16 mouse cellular contexts compared by ENCODE assay signal in genomic region chr1:106230313-106230712, GRCm38 (mm10). TPM values are rescaled to one million over a fixed set of nuclear protein-coding genes. Genes with fewer than 3 reads are reported as not detected.
DNase-seq lines count a peak whose midpoint lies in the region; ATAC-seq and TF ChIP-seq lines count a peak whose summit lies in the region.
"Had no signal": no experiment of that assay in that cellular context is flagged by ENCODE, and none has a peak within 500 bp of the region (broad histone marks: within the 10 kb centered on the region; RNA-seq: fewer than 3 reads in every experiment).

No protein-coding gene starts in this region.

- H3K4me2 ChIP-seq in heart, embryonic 15.5 days: no peak overlapping the region
- H3K4me2 ChIP-seq in heart, embryonic 11.5 days: no peak overlapping the region
- H3K4me2 ChIP-seq: forebrain, embryonic 13.5 days; lung, embryonic 14.5 days had no signal

- 80% methylated on average over 3 of the region's 3 CpGs for WGBS in heart, embryonic 15.5 days
- WGBS in heart, embryonic 11.5 days (ENCODE audit: insufficient replicate concordance): 76% methylated on average over 3 of the region's 3 CpGs

- peak; percentile 33 for DNase-seq in cerebellum, adult 9-11 months
- no peak for DNase-seq in cerebellum, postnatal 4 days (ENCODE audit: low spot score in 2 of 2)
- DNase-seq in left cerebral cortex, adult 2 months (ENCODE audit: extremely low spot score in 1 of 2, low spot score in 2 of 2): no peak
- DNase-seq in left cerebral cortex, postnatal 36 days (ENCODE audit: low spot score in 2 of 2): no peak
- peak; percentile 41 for DNase-seq in lung, postnatal 25 days (ENCODE audit: low spot score)
- DNase-seq: adrenal gland, postnatal 14 days; layer of hippocampus, postnatal 36 days; left cerebral cortex, postnatal 4 days; lung, embryonic 14.5 days; thymus, postnatal 4 days had no signal

- H3K4me3 ChIP-seq in heart, embryonic 15.5 days: no peak overlapping the region
- H3K4me3 ChIP-seq in heart, embryonic 11.5 days (ENCODE audit: low read depth, low read length): no peak overlapping the region
- no peak overlapping the region for H3K4me3 ChIP-seq in left cerebral cortex, adult 2 months
- H3K4me3 ChIP-seq: embryonic facial prominence, embryonic 10.5 days; forebrain, embryonic 13.5 days; hindbrain, embryonic 10.5 days had no signal

- H3K27me3 ChIP-seq in heart, embryonic 15.5 days: no peaks in the 10 kb centered on the region
- H3K27me3 ChIP-seq in heart, embryonic 11.5 days (ENCODE audit: control insufficient read depth, insufficient read depth, low read length): no peaks in the 10 kb centered on the region
- H3K27me3 ChIP-seq: forebrain, embryonic 13.5 days had no signal

- H3K9ac ChIP-seq in heart, embryonic 15.5 days: no peak overlapping the region
- no peak overlapping the region for H3K9ac ChIP-seq in heart, embryonic 11.5 days (ENCODE audit: low read depth, low read length)
- H3K9ac ChIP-seq: forebrain, embryonic 13.5 days; lung, embryonic 14.5 days had no signal

- no peak for ATAC-seq in heart, embryonic 15.5 days (replicated peaks; ENCODE audit: insufficient number of reproducible peaks, insufficient read depth, low FRiP score, low read depth)
- no peak for ATAC-seq in heart, embryonic 11.5 days (replicated peaks; ENCODE audit: insufficient number of reproducible peaks, low FRiP score, low TSS enrichment)
- no peak for ATAC-seq in frontal cortex, adult (ENCODE audit: low TSS enrichment)
- ATAC-seq: forebrain, embryonic 13.5 days had no signal

- intact Hi-C loops in left cerebral cortex, adult 2 months (cut with DNase I): loop anchor here (5.0 kb wide), 1 partner anchor 58 kb away; the partner anchor contains the start of gene Phlpp1
- intact Hi-C loops in left cerebral cortex, postnatal 36 days (cut with DNase I): no loop called here

- peaks cover 21% of the 10 kb centered on the region for H3K4me1 ChIP-seq in heart, embryonic 15.5 days (replicated peaks)
- no peaks in the 10 kb centered on the region for H3K4me1 ChIP-seq in heart, embryonic 11.5 days (ENCODE audit: control insufficient read depth, insufficient read depth, low read length)
- H3K4me1 ChIP-seq: embryonic facial prominence, embryonic 10.5 days had no signal

- H3K36me3 ChIP-seq in heart, embryonic 15.5 days: no peaks in the 10 kb centered on the region
- H3K36me3 ChIP-seq in heart, embryonic 11.5 days (ENCODE audit: control insufficient read depth, insufficient read depth, low read length): no peaks in the 10 kb centered on the region
- H3K36me3 ChIP-seq: embryonic facial prominence, embryonic 10.5 days; hindbrain, embryonic 10.5 days had no signal

- no peak for TF ChIP-seq CTCF in left cerebral cortex, adult 2 months (IDR thresholded peaks at IDR 0.05)

- peak overlapping the region; percentile 40; the same call in 1 of the 2 replicates for H3K27ac ChIP-seq in heart, embryonic 15.5 days
- no peak overlapping the region for H3K27ac ChIP-seq in heart, embryonic 11.5 days (ENCODE audit: low read depth, low read length)
- H3K27ac ChIP-seq in left cerebral cortex, adult 2 months: peak overlapping the region; percentile 36
- H3K27ac ChIP-seq: embryonic facial prominence, embryonic 10.5 days; forebrain, embryonic 13.5 days; hindbrain, embryonic 10.5 days had no signal

- H3K9me3 ChIP-seq in heart, embryonic 15.5 days (replicated peaks): no peaks in the 10 kb centered on the region
- H3K9me3 ChIP-seq in heart, embryonic 11.5 days (replicated peaks; ENCODE audit: control insufficient read depth, low read length): no peaks in the 10 kb centered on the region
- H3K9me3 ChIP-seq: embryonic facial prominence, embryonic 10.5 days; forebrain, embryonic 13.5 days; hindbrain, embryonic 10.5 days had no signal

RNA-seq across cellular contexts. Expression of gene Phlpp1, which starts 58.8 kb away (rescaled TPM):
- polyA plus RNA-seq in heart, embryonic 15.5 days (2015; fragmentation: Nextera tagmentation; extraction: Ambion mirVana): 4.2 and 4.9 TPM in 2 replicates
- 4.0 and 4.5 TPM in 2 replicates for polyA plus RNA-seq in heart, embryonic 11.5 days (2014; fragmentation: Nextera tagmentation; extraction: Ambion mirVana)
- total RNA-seq in left cerebral cortex, adult 2 months (2021): 10 to 100 TPM; 63.1 to 68.4 TPM
- 10 to 100 TPM; 64.2 to 65.0 TPM for total RNA-seq in left cerebral cortex, postnatal 36 days (2021)

Comparison
In these comparisons a context has a peak if more than half of its experiments do, and no peak if none do; other contexts are left out.
1. DNase-seq: peak in cerebellum, adult 9-11 months (single experiment) and lung, postnatal 25 days (single experiment); none in cerebellum, postnatal 4 days (0 of 2), left cerebral cortex, adult 2 months (0 of 2) and left cerebral cortex, postnatal 36 days (0 of 2).